ENCODE assay signal across 7 mouse cellular contexts in the genomic region with DNA sequence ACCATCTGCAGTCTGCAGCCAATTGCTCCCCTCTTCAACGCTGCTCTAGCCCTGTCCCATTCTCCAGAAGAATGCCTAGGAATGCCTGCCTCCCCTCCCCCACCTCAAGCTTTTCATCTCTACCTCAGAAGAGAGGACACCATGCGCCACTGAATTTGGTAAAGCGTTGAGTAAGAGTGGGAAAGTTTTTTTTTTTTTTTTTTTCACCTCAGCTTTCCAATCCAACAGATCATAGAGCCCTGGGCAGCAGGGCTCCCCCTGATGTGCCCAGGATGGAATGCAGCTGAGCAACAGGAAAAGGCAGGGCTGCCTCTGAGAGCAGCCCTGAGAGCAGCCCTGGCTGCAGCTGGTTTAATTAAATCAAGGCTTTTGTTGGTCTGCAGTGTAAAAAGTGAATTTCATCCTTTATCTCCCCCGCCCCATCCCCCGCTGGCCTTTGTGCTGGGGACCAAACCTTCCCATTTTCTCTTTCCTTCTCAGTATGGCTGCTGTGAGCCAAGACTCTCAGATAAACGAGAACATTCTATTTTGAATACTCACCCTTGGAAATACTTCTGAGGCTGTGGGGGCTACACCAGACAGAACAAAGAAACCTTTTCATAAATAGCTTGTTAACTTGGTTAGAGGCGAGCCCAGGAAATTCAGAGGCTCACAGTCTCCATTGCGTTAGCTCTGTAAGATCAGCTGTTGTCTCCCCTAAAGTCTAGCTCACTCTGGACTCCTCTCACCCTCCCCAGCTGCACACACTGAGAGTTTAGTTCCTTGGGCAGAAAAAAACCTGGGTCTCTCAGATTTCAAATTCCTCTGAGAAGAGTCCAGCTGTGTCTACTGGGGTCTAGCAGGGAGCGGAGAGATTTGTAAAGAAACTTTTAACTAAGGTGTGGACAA. TPM values are rescaled to one million over a fixed set of nuclear protein-coding genes. Genes with fewer than 3 reads are reported as not detected.
DNase-seq lines count a peak whose midpoint lies in the region; ATAC-seq and TF ChIP-seq lines count a peak whose summit lies in the region.

No protein-coding gene starts in this region.

- H3K9me3 ChIP-seq in lung, embryonic 16.5 days (ENCODE audit: control insufficient read depth, low read length) = no peaks in the 10 kb centered on the region
- H3K9me3 ChIP-seq in forebrain, embryonic 13.5 days (replicated peaks) = no peaks in the 10 kb centered on the region
- no peaks in the 10 kb centered on the region for H3K9me3 ChIP-seq in intestine, postnatal 0 days (ENCODE audit: control insufficient read depth)
- no peaks in the 10 kb centered on the region for H3K9me3 ChIP-seq in stomach, postnatal 0 days (ENCODE audit: control insufficient read depth, low read length)

- H3K27ac ChIP-seq in lung, embryonic 16.5 days (ENCODE audit: low read length) = peak overlapping the region; percentile 50
- H3K27ac ChIP-seq in forebrain, embryonic 13.5 days = peak overlapping the region; percentile 89
- no peak overlapping the region for H3K27ac ChIP-seq in intestine, postnatal 0 days (ENCODE audit: low read depth, low read length)
- peak overlapping the region; percentile 65; the same call in 1 of the 2 replicates for H3K27ac ChIP-seq in stomach, postnatal 0 days (replicated peaks)

- H3K9ac ChIP-seq in lung, embryonic 16.5 days (ENCODE audit: low read length) = no peak overlapping the region
- no peak overlapping the region for H3K9ac ChIP-seq in forebrain, embryonic 13.5 days
- no peak overlapping the region for H3K9ac ChIP-seq in intestine, postnatal 0 days (ENCODE audit: low read depth, low read length)
- H3K9ac ChIP-seq in stomach, postnatal 0 days (ENCODE audit: low read length) = no peak overlapping the region

- WGBS in lung, embryonic 16.5 days = 23% methylated on average over 9 of the region's 9 CpGs
- WGBS in forebrain, embryonic 13.5 days = 4% methylated on average over 9 of the region's 9 CpGs
- WGBS in intestine, postnatal 0 days = 45% methylated on average over 9 of the region's 9 CpGs
- WGBS in stomach, postnatal 0 days = 23% methylated on average over 9 of the region's 9 CpGs

- TF ChIP-seq CTCF in intestine, postnatal 0 days (IDR thresholded peaks at IDR 0.05; ENCODE audit: low read depth) = peak; percentile 16; the same call in 1 of the 2 replicates
- TF ChIP-seq CTCF in stomach, postnatal 0 days (IDR thresholded peaks at IDR 0.05; ENCODE audit: low read depth) = peak; percentile 29

- no peak overlapping the region for H3K4me2 ChIP-seq in lung, embryonic 16.5 days (ENCODE audit: low read depth, low read length)
- no peak overlapping the region for H3K4me2 ChIP-seq in forebrain, embryonic 13.5 days
- no peak overlapping the region for H3K4me2 ChIP-seq in intestine, postnatal 0 days (replicated peaks; ENCODE audit: low read depth)
- no peak overlapping the region for H3K4me2 ChIP-seq in stomach, postnatal 0 days (replicated peaks; ENCODE audit: low read depth)

- no peaks in the 10 kb centered on the region for H3K36me3 ChIP-seq in lung, embryonic 16.5 days (ENCODE audit: control insufficient read depth, insufficient read depth, low read length)
- no peaks in the 10 kb centered on the region for H3K36me3 ChIP-seq in forebrain, embryonic 13.5 days (ENCODE audit: poor library complexity, severe bottlenecking)
- no peaks in the 10 kb centered on the region for H3K36me3 ChIP-seq in intestine, postnatal 0 days (ENCODE audit: control insufficient read depth, insufficient read depth)
- no peaks in the 10 kb centered on the region for H3K36me3 ChIP-seq in stomach, postnatal 0 days (ENCODE audit: control insufficient read depth, insufficient read depth, low read length)

- H3K27me3 ChIP-seq in lung, embryonic 16.5 days (ENCODE audit: control insufficient read depth, insufficient read depth, low read depth, low read length) = no peaks in the 10 kb centered on the region
- no peaks in the 10 kb centered on the region for H3K27me3 ChIP-seq in forebrain, embryonic 13.5 days
- no peaks in the 10 kb centered on the region for H3K27me3 ChIP-seq in intestine, postnatal 0 days (replicated peaks; ENCODE audit: control insufficient read depth, insufficient read depth, low read length)
- H3K27me3 ChIP-seq in stomach, postnatal 0 days (ENCODE audit: control insufficient read depth, insufficient read depth, low read length) = no peaks in the 10 kb centered on the region

- peaks cover 7% of the 10 kb centered on the region; the same call in 1 of the 2 replicates for H3K4me1 ChIP-seq in lung, embryonic 16.5 days (replicated peaks; ENCODE audit: control insufficient read depth, insufficient read depth, low read length)
- H3K4me1 ChIP-seq in forebrain, embryonic 13.5 days = peaks cover 21% of the 10 kb centered on the region
- no peaks in the 10 kb centered on the region for H3K4me1 ChIP-seq in intestine, postnatal 0 days (replicated peaks; ENCODE audit: control insufficient read depth, insufficient read depth, low read length)
- H3K4me1 ChIP-seq in stomach, postnatal 0 days (replicated peaks; ENCODE audit: control insufficient read depth, insufficient read depth) = no peaks in the 10 kb centered on the region

- DNase-seq in lung, adult 18-20 months = no peak
- DNase-seq in stomach, postnatal 0 days (ENCODE audit: low spot score) = no peak
- DNase-seq in adrenal gland, postnatal 14 days = no peak

- no peak for TF ChIP-seq EP300 in stomach, postnatal 0 days (optimal IDR thresholded peaks at IDR 0.05)

- H3K4me3 ChIP-seq in lung, embryonic 16.5 days (ENCODE audit: low read length) = no peak overlapping the region
- no peak overlapping the region for H3K4me3 ChIP-seq in forebrain, embryonic 13.5 days
- H3K4me3 ChIP-seq in intestine, postnatal 0 days (ENCODE audit: low read depth, low read length) = no peak overlapping the region
- H3K4me3 ChIP-seq in stomach, postnatal 0 days (ENCODE audit: low read depth, low read length) = no peak overlapping the region

- ATAC-seq in lung, embryonic 16.5 days (ENCODE audit: low read depth) = peak; percentile 68; the same call in 1 of the 2 replicates
- ATAC-seq in forebrain, embryonic 13.5 days = peak; percentile 92
- ATAC-seq in intestine, postnatal 0 days = no peak
- ATAC-seq in stomach, postnatal 0 days (ENCODE audit: low FRiP score, low TSS enrichment) = peak; percentile 60; the same call in 1 of the 2 replicates
- ATAC-seq in CD4-positive, CD25-positive, alpha-beta regulatory T cell, adult 4 months = no peak

RNA-seq across cellular contexts. Expression of gene Eif1b, which starts 36.0 kb away (rescaled TPM):
- 155 and 173 TPM in 2 replicates for polyA plus RNA-seq in lung, embryonic 16.5 days (2015; fragmentation: Nextera tagmentation; extraction: Ambion mirVana)
- polyA plus RNA-seq in forebrain, embryonic 13.5 days (2015; fragmentation: Nextera tagmentation; extraction: Ambion mirVana) = 434 and 500 TPM in 2 replicates
- polyA plus RNA-seq in intestine, postnatal 0 days (2015; fragmentation: Nextera tagmentation; extraction: Ambion mirVana) = 115 and 123 TPM in 2 replicates
- polyA plus RNA-seq in stomach, postnatal 0 days (2015; fragmentation: Nextera tagmentation; extraction: Ambion mirVana) = 93.3 and 112 TPM in 2 replicates
- 45.6 and 50.3 TPM in 2 replicates for total RNA-seq in adrenal gland, postnatal 14 days (2021)
- polyA plus RNA-seq in CD4-positive, CD25-positive, alpha-beta regulatory T cell, adult 4 months (2017; shearing (Covaris generic)) = 10 to 100 TPM; 71.8 to 88.3 TPM

Comparison
In these comparisons a context has a peak if more than half of its experiments do, and no peak if none do; other contexts are left out.
1. ATAC-seq: peak in lung, embryonic 16.5 days (single experiment), forebrain, embryonic 13.5 days (single experiment) and stomach, postnatal 0 days (single experiment); none in intestine, postnatal 0 days (single experiment) and CD4-positive, CD25-positive, alpha-beta regulatory T cell, adult 4 months (single experiment).